Mouse (Mus musculus) G1E (cell line): Measurements from ENCODE around the gene Sp2. TPM values are rescaled to one million over a fixed set of nuclear protein-coding genes. Genes with fewer than 3 reads are reported as not detected.

Experiments
- ATAC-seq: 2 replicates; pipeline ENCODE4 v1.8.0; 2016; ENCODE audit warnings: mild to moderate bottlenecking; ENCODE audit not compliant: insufficient number of reproducible peaks, poor library complexity, low FRiP score, severe bottlenecking; ENCODE audit errors: extremely low read depth
- DNase-seq: peaks from one replicate; pipeline ENCODE4 v3.0.0; 2012; ENCODE audit warnings: low spot score
- H3K27me3 ChIP-seq: 2 replicates; pipeline ENCODE4 v1.6.1; 2012; ENCODE audit warnings: mild to moderate bottlenecking, low read length, inconsistent platforms; ENCODE audit not compliant: insufficient read depth
- H3K36me3 ChIP-seq: replicated peaks from 2 replicates; pipeline ENCODE3; 2012; ENCODE audit warnings: mild to moderate bottlenecking, inconsistent platforms
- H3K4me1 ChIP-seq: 2 replicates; pipeline ENCODE4 v1.6.1; 2012; ENCODE audit warnings: low read depth, low read length, inconsistent platforms, mixed read lengths; ENCODE audit not compliant: insufficient read depth
- H3K4me3 ChIP-seq: 2 replicates; pipeline ENCODE4 v1.5.1; 2012; ENCODE audit warnings: low read depth, mild to moderate bottlenecking, inconsistent platforms, low read length, moderate library complexity, mixed read lengths
- H3K9me3 ChIP-seq: replicated peaks from 2 replicates; pipeline ENCODE4 v1.6.1; 2012; ENCODE audit warnings: inconsistent platforms
- CTCF ChIP-seq: IDR thresholded peaks from 2 replicates; pipeline ENCODE4 v1.5.1; 2012; ENCODE audit warnings: low read depth, low read length, inconsistent platforms, mixed read lengths
- GATA1 ChIP-seq: IDR thresholded peaks from 2 replicates; pipeline ENCODE4 v1.6.1; 2012; ENCODE audit warnings: borderline replicate concordance, low read length, inconsistent platforms, mixed read lengths
- GATA2 ChIP-seq: IDR thresholded peaks from 2 replicates; pipeline ENCODE4 v1.6.1; 2012; ENCODE audit warnings: low read depth, low read length, inconsistent platforms, borderline replicate concordance
- POLR2AphosphoS5 ChIP-seq: IDR thresholded peaks from 2 replicates; pipeline ENCODE4 v1.6.1; 2012; ENCODE audit warnings: low read depth, low read length, inconsistent platforms; ENCODE audit not compliant: insufficient replicate concordance
- TAL1 ChIP-seq: conservative IDR thresholded peaks from 2 replicates; pipeline ENCODE4 v1.6.1; 2012; ENCODE audit warnings: low read depth, low read length, inconsistent platforms, mixed read lengths
- polyA plus RNA-seq: library from polyadenylated mRNA; stranded (reverse); fragments of >175 nt; gene quantifications from 2 replicates; pipeline ENCODE4 v1.2.3, GENCODE M21; 2012
- total RNA-seq, 2 experiments: library from RNA; stranded (forward) in 1 of 2; stranded (reverse) in 1 of 2; fragments of 200-1000 nt in 1 of 2; fragments of >200 nt in 1 of 2; fragmentation: Nextera tagmentation in 1 of 2; gene quantifications; 2 replicates each; pipeline ENCODE4 v1.2.3; 2014 to 2017

The Sp2 gene
- 27.9 and 32.3 TPM in 2 replicates for total RNA-seq (2014; fragmentation: Nextera tagmentation)
- 0.99 and 1.6 TPM in 2 replicates for total RNA-seq (2017)
- polyA plus RNA-seq: 46.6 and 54.6 TPM in 2 replicates

DNA sequence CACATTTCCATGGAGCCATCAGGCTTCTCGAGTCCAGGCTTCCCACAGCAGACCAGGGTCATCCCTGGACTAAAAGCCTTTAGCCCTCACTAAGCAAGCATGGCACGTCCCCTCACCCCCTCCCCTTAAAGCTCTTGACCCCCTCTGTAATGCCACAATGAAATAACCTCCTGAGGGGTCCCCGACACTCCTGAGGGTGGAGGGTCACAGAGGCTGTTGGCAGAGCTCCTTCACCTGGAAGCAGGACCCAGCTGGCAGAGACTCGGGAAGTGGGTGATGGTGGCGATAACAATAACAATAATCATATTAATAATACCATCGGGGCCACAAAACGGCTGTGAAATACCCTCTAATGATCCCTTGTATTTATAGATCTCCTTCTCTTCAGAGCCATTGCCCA is at the start of gene Sp2:
Gene Sp2 (minus strand): TSS at position 101 of the 400 bp plus-strand sequence.
- TF ChIP-seq GATA1 (no peak), GATA2 (no peak), CTCF (no peak), POLR2AphosphoS5 (no peak), TAL1 (no peak)
- Histone ChIP-seq H3K4me3 (no peak within 1 kb of the TSS), H3K27me3 (peaks cover 43% of the 10 kb centered on the region), H3K9me3 (no peaks in the 10 kb centered on the region), H3K4me1 (peaks cover 38% of the 10 kb centered on the region), H3K36me3 (no peaks in the 10 kb centered on the region)
- DNase-seq: no peak
- ATAC-seq: no peak

DNA sequence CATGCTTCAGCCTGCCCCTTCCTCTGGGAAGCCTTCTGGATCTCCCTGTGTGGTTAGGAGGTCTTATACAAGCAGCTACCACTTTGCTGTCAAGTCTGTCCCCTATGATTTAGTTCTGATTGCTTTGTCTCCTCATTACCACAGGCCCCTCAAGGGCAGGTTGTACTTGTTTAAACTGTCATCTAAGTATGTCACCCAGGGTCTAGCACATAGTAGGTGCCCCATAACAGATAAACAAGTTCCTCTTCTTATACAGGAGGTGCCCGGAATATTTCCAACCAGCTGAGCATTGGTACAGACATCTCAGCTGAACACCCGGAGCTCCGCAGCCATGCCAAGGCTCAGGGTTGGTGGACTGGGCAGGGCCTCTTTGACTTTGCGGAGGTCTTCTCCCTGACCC is 49.7 kb upstream of the Sp2 start:
- H3K36me3 ChIP-seq: peaks cover 31% of the 10 kb centered on the region
- peaks cover 8% of the 10 kb centered on the region for H3K27me3 ChIP-seq
- ATAC-seq: no peak
- peaks cover 32% of the 10 kb centered on the region for H3K4me1 ChIP-seq
- no peak for DNase-seq
- no peak overlapping the region for H3K4me3 ChIP-seq
- TF ChIP-seq CTCF (no peak), GATA1 (no peak), GATA2 (no peak), POLR2AphosphoS5 (no peak), TAL1 (no peak)
- H3K9me3 ChIP-seq: no peaks in the 10 kb centered on the region

DNA sequence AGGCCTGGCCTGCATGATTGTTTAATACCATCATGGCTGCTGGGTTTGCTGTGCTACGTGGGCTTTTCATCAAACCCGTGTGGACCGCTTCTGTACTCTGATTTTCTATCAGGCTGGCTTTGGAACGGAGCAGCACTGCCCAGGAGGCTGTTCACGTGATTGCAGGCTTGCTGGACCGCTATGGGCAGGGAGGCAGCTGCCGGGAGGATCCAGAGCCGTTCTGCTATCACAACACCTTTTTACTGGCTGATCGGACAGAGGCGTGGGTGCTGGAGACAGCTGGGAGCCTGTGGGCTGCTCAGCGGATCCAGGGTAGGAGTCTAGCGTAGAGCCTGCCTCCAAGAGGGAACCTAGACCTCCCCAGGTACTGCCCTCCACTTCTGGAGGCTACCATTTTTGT is 49.2 kb upstream of the Sp2 start:
- Histone ChIP-seq H3K4me1 (peaks cover 32% of the 10 kb centered on the region), H3K27me3 (peaks cover 10% of the 10 kb centered on the region), H3K9me3 (no peaks in the 10 kb centered on the region), H3K36me3 (peaks cover 31% of the 10 kb centered on the region), H3K4me3 (no peak overlapping the region)
- no peak for TF ChIP-seq POLR2AphosphoS5
- TF ChIP-seq GATA2: no peak
- TF ChIP-seq GATA1: no peak
- TF ChIP-seq CTCF: no peak
- DNase-seq (no peak), ATAC-seq (no peak)

DNA sequence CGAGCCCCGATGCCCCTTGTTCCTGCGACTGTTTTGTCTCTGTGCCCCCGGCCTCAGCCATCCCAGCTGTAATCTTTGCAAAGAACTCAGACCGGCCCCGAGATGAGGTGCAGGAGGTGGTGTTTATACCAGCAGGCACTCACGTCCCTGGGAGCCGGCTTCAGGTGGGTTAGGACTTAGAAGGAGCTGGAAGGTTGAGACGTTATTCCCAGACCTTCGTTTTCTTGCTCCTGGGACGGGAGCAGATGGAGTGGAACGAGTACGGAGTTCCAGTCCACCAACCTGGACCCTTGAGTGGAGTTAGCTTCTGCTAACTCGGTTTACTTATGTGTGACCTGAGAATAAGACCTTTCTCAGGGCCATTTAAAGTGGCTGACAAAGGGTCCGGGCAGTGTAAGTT is 47.7 kb upstream of the Sp2 start:
- ATAC-seq (no peak), DNase-seq (no peak)
- peaks cover 41% of the 10 kb centered on the region for H3K4me1 ChIP-seq
- peaks cover 31% of the 10 kb centered on the region for H3K36me3 ChIP-seq
- H3K4me3 ChIP-seq: peak overlapping the region; percentile 76
- TF ChIP-seq GATA2 (no peak), GATA1 (no peak), TAL1 (no peak), POLR2AphosphoS5 (no peak)
- H3K9me3 ChIP-seq: no peaks in the 10 kb centered on the region
- H3K27me3 ChIP-seq: peaks cover 11% of the 10 kb centered on the region

DNA sequence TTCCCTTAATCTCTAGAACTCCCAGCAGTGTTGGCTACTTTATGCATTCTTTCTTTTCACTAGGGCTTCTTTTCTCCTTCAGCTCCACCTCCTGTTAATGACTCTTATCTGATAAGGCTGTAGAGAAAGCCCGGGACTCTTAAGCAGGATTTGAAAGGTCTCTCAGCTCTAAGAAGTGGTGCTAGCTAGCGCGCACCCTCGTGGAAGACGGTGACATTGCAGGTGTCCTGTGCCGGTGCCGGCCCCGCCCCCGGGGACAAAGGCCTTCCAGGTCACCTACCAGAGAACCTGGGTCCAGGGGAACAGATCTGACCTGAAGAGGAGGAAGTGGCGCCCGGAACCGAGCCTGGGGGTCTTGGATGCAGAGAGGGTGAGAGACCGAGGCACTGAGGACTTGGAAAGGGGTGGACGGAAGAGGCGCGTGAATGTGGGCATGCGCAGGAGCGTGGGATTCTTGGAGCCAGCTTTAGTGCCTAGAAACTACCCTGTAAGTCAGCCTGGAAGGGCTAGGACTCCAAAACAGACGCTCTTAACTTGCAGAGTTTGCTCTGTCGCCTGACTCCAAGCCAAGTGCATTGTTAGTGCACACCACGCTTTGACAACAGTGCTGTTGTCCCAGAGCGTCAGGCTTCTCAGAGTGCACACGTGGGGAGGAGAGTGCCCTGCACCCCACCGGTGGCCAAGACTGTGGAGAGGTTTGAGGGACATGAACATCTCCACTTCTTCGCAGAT is 47.1 kb upstream of the Sp2 start, which contains the start of gene Scrn2:
Gene Scrn2 (plus strand): TSS at position 253 of the 732 bp plus-strand sequence.
- TF ChIP-seq CTCF (peak; percentile 80), TAL1 (no peak)
- Histone ChIP-seq H3K36me3 (peaks cover 29% of the 10 kb centered on the region), H3K9me3 (no peaks in the 10 kb centered on the region), H3K4me1 (peaks cover 46% of the 10 kb centered on the region), H3K27me3 (peaks cover 13% of the 10 kb centered on the region), H3K4me3 (peak within 1 kb of the TSS; percentile 76)
- ATAC-seq: peak; percentile 78
- DNase-seq: peak; percentile 78

DNA sequence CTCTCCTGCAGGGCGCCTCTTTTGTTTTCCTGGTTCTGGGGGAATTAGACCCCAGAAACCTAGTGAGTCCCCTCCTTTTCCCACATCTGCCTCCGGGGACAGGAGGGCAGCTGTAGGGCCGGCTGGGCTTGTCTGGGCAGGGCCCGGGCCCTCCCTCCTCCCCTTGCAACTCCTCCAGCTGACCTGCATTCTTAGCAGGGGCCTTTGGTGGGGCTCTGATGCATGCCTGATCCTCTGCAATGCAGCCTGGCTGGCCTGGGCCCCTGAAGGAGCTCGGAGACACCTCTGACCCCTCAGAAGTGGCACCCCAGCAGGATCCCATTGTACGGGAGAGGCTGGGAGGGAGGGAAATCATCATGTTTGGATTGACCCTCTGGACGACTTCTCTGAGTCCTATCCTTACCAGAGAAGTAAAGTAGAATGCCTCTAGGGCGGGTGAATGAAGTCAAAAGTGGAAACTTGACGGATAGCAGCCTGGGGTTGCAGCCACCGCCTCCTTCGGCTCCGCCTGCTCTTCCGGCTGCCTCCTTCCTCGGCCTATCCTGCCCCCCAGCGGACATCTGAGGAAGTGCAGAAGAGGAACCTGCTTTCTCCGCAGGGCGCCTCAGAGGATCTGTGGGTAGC is 43.1 kb upstream of the Sp2 start:
- Histone ChIP-seq H3K27me3 (peaks cover 53% of the 10 kb centered on the region), H3K4me1 (peaks cover 48% of the 10 kb centered on the region), H3K36me3 (no peaks in the 10 kb centered on the region), H3K9me3 (no peaks in the 10 kb centered on the region), H3K4me3 (peak overlapping the region; percentile 69)
- TF ChIP-seq GATA2 (no peak), CTCF (peak; percentile 96)
- no peak; the same call in 1 of the 2 replicates for ATAC-seq
- peak; percentile 75 for DNase-seq

DNA sequence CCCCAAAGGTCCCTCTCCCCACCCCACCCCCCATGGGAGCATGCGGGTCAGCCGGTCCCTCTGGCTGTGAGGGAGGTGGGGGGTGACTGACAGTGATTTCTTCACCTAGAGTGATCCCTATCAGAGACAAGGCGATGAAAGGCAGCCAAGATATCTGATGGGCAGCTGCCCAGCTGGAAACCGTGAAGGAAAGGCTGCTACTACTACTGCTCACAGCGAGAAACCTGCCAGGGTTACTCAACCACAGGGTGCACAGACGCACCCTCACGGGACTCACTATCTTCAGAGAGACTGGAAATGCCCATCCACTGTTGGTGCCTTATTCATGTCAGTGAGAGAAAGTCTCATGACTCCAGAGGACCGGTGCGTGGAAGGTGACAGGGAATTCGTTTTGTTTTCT is 42.2 kb upstream of the Sp2 start:
- ATAC-seq (no peak), DNase-seq (no peak)
- no peak overlapping the region for H3K4me3 ChIP-seq
- H3K27me3 ChIP-seq: peaks cover 61% of the 10 kb centered on the region
- no peaks in the 10 kb centered on the region for H3K36me3 ChIP-seq
- no peaks in the 10 kb centered on the region for H3K9me3 ChIP-seq
- TF ChIP-seq CTCF: no peak
- no peak for TF ChIP-seq TAL1
- no peak for TF ChIP-seq POLR2AphosphoS5
- no peak for TF ChIP-seq GATA1
- no peak for TF ChIP-seq GATA2
- peaks cover 40% of the 10 kb centered on the region for H3K4me1 ChIP-seq
